Mouse (Mus musculus): ENCODE measurements around the gene Smurf1. TPM values are rescaled to one million over a fixed set of nuclear protein-coding genes. Genes with fewer than 3 reads are reported as not detected.

The Smurf1 gene
- polyA plus RNA-seq, 2 experiments: 1.2 to 1.5 TPM

DNA sequence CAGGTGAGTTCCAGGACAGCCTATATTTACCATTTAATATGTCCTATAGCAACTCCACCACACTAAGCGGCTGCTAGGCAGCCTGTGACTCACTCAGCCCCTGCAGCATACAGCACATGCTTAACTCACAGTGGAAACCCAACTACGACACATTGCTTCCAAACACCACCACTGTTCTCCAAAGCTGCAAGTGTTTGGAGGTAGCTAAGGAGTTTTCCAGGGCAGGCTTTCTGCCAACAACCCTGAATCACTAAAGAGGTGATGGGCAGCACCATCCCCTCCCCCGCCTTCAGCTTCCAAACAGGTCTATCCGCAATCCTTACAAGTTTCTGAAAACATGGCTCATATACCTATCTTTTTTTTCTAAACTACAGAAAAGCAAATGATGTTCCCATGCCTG, 15.8 kb downstream of the Smurf1 start:
- H3K4me2 ChIP-seq (ENCODE audit: low read depth): no peak overlapping the region
- no peak for ATAC-seq (ENCODE audit: insufficient read depth)
- no peaks in the 10 kb centered on the region for H3K9me3 ChIP-seq (ENCODE audit: control insufficient read depth, low read length)
- H3K9ac ChIP-seq (replicated peaks): no peak overlapping the region
- no peak overlapping the region for H3K27ac ChIP-seq
- WGBS (ENCODE audit: insufficient replicate concordance): 55% methylated on average over 4 of the region's 4 CpGs
- H3K4me3 ChIP-seq (ENCODE audit: insufficient read depth in 1 of 2, low read depth in 2 of 2, low read length in 2 of 2): no peak overlapping the region
- H3K27me3 ChIP-seq (ENCODE audit: control insufficient read depth, insufficient read depth, low read length): no peaks in the 10 kb centered on the region
- H3K36me3 ChIP-seq (replicated peaks; ENCODE audit: control insufficient read depth, insufficient read depth, low read depth): no peaks in the 10 kb centered on the region
- TF ChIP-seq CTCF (IDR thresholded peaks at IDR 0.05; ENCODE audit: low read depth) (no peak), EP300 (IDR thresholded peaks at IDR 0.05; ENCODE audit: low read depth) (no peak)
- no peak for DNase-seq (ENCODE audit: low read depth in 3 of 3, low spot score in 3 of 3)
- H3K4me1 ChIP-seq (replicated peaks; ENCODE audit: control insufficient read depth in 2 of 2, insufficient read depth in 2 of 2, low read length in 1 of 2): no peaks in the 10 kb centered on the region

DNA sequence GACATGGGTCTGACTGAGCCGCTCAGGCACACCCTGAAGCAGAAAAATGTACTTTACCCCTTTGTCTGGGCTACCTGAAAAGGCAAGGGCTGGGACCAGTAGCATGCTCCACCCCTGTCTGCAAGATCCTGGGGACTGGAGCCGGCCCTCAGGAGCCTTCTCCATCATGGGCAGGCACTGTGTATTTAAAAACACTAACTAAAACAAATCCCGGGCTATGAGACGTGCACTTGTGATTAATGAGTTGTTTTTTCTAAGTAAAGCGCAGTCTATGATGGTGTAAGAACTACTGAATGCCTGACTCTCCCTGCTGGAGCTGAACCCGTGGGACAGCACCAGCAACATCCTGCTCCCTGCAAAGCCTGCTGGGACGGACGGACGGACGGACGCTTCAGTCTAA, 17.2 kb downstream of the Smurf1 start:
- no peak for DNase-seq (ENCODE audit: low read depth in 3 of 3, low spot score in 3 of 3)
- 65% methylated on average over 11 of the region's 11 CpGs for WGBS (ENCODE audit: insufficient replicate concordance)

DNA sequence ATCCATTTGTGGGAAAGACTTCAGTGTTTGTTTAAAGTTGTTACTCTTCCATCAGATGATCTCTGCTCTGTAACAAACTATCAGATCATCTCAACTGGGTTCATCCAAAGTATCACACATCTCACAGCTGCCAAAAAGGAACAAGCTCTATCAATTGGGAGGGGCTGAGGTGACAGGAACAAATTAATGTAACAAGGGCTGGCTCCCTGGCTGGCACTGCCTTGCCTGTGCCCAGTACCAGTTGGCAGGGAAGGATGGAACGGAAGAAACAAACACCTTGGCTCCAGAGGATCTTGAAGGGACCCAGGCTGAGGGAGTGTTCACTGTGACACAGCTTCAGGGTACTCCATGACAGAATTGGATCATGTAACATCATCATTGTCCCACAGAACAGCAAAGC, 17.6 kb downstream of the Smurf1 start:
- 64% methylated on average over 1 of the region's 1 CpGs for WGBS (ENCODE audit: insufficient replicate concordance)
- no peak for ATAC-seq (ENCODE audit: insufficient read depth)

More for the DNA sequence above, 17.2 kb downstream of the Smurf1 start:
- Histone ChIP-seq H3K9ac (replicated peaks) (no peak overlapping the region), H3K4me2 (ENCODE audit: low read depth) (no peak overlapping the region), H3K4me1 (replicated peaks; ENCODE audit: control insufficient read depth in 2 of 2, insufficient read depth in 2 of 2, low read length in 1 of 2) (0 out of 4 replicates have a peak, but pooled peaks cover 0 to 1% of the 10 kb centered on the region in 2 experiments), H3K27ac (no peak overlapping the region), H3K27me3 (ENCODE audit: control insufficient read depth, insufficient read depth, low read length) (no peaks in the 10 kb centered on the region), H3K9me3 (ENCODE audit: control insufficient read depth, low read length) (no peaks in the 10 kb centered on the region), H3K4me3 (ENCODE audit: insufficient read depth in 1 of 2, low read depth in 2 of 2, low read length in 2 of 2) (no peak overlapping the region), H3K36me3 (replicated peaks; ENCODE audit: control insufficient read depth, insufficient read depth, low read depth) (no peaks in the 10 kb centered on the region)
- TF ChIP-seq CTCF (IDR thresholded peaks at IDR 0.05; ENCODE audit: low read depth) (no peak), EP300 (IDR thresholded peaks at IDR 0.05; ENCODE audit: low read depth) (no peak)
- no peak for ATAC-seq (ENCODE audit: insufficient read depth)

GRCm38 (mm10) chr5:144946032-144946431, 19.6 kb downstream of the Smurf1 start:
- Histone ChIP-seq H3K27ac (no peak overlapping the region), H3K4me1 (replicated peaks; ENCODE audit: control insufficient read depth in 2 of 2, insufficient read depth in 2 of 2, low read length in 1 of 2) (0 out of 4 replicates have a peak, but pooled peaks cover 0 to 1% of the 10 kb centered on the region in 2 experiments), H3K4me2 (ENCODE audit: low read depth) (no peak overlapping the region), H3K36me3 (replicated peaks; ENCODE audit: control insufficient read depth, insufficient read depth, low read depth) (no peaks in the 10 kb centered on the region), H3K4me3 (ENCODE audit: insufficient read depth in 1 of 2, low read depth in 2 of 2, low read length in 2 of 2) (no peak overlapping the region), H3K9me3 (ENCODE audit: control insufficient read depth, low read length) (no peaks in the 10 kb centered on the region), H3K27me3 (ENCODE audit: control insufficient read depth, insufficient read depth, low read length) (no peaks in the 10 kb centered on the region), H3K9ac (replicated peaks) (no peak overlapping the region)
- DNase-seq (ENCODE audit: low read depth in 3 of 3, low spot score in 3 of 3) (no peak), ATAC-seq (ENCODE audit: insufficient read depth) (no peak)
- 58% methylated on average over 4 of the region's 4 CpGs for WGBS (ENCODE audit: insufficient replicate concordance)
- TF ChIP-seq EP300 (IDR thresholded peaks at IDR 0.05; ENCODE audit: low read depth) (no peak), CTCF (IDR thresholded peaks at IDR 0.05; ENCODE audit: low read depth) (no peak)

More for the DNA sequence above, 17.6 kb downstream of the Smurf1 start:
- no peak for DNase-seq (ENCODE audit: low read depth in 3 of 3, low spot score in 3 of 3)
- Histone ChIP-seq H3K4me2 (ENCODE audit: low read depth) (no peak overlapping the region), H3K9ac (replicated peaks) (no peak overlapping the region), H3K9me3 (ENCODE audit: control insufficient read depth, low read length) (no peaks in the 10 kb centered on the region), H3K36me3 (replicated peaks; ENCODE audit: control insufficient read depth, insufficient read depth, low read depth) (no peaks in the 10 kb centered on the region), H3K27me3 (ENCODE audit: control insufficient read depth, insufficient read depth, low read length) (no peaks in the 10 kb centered on the region), H3K27ac (no peak overlapping the region), H3K4me1 (replicated peaks; ENCODE audit: control insufficient read depth in 2 of 2, insufficient read depth in 2 of 2, low read length in 1 of 2) (0 out of 4 replicates have a peak, but pooled peaks cover 0 to 1% of the 10 kb centered on the region in 2 experiments), H3K4me3 (ENCODE audit: insufficient read depth in 1 of 2, low read depth in 2 of 2, low read length in 2 of 2) (no peak overlapping the region)
- TF ChIP-seq EP300 (IDR thresholded peaks at IDR 0.05; ENCODE audit: low read depth): no peak
- no peak for TF ChIP-seq CTCF (IDR thresholded peaks at IDR 0.05; ENCODE audit: low read depth)

DNA sequence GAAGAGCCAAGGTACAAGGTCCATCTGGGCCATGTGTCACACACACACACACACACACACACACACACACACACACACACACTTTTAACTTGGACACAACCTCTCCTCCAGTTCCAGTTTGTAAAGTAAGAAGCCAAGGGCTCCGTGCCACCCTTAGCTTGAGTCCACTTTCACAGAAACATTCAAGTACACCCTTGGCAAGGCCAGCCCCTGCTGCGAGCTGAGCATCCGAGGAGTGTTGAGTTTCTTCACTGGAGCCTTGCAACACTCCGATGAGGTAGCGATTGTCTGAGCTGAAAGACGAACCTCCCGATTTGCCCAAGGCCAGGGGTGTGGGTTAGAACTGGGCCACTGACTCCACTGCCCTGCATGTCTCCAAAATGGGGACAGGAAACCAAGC, 20.7 kb downstream of the Smurf1 start:
- no peaks in the 10 kb centered on the region for H3K9me3 ChIP-seq (ENCODE audit: control insufficient read depth, low read length)
- no peak overlapping the region for H3K9ac ChIP-seq (replicated peaks)
- ATAC-seq (ENCODE audit: insufficient read depth): no peak
- H3K36me3 ChIP-seq (replicated peaks; ENCODE audit: control insufficient read depth, insufficient read depth, low read depth): no peaks in the 10 kb centered on the region
- WGBS (ENCODE audit: insufficient replicate concordance): 58% methylated on average over 7 of the region's 7 CpGs
- no peak overlapping the region for H3K4me3 ChIP-seq (ENCODE audit: insufficient read depth in 1 of 2, low read depth in 2 of 2, low read length in 2 of 2)
- TF ChIP-seq EP300 (IDR thresholded peaks at IDR 0.05; ENCODE audit: low read depth) (no peak), CTCF (IDR thresholded peaks at IDR 0.05; ENCODE audit: low read depth) (no peak)
- no peaks in the 10 kb centered on the region for H3K27me3 ChIP-seq (ENCODE audit: control insufficient read depth, insufficient read depth, low read length)
- 0 out of 4 replicates have a peak, but pooled peaks cover 0 to 1% of the 10 kb centered on the region in 2 experiments for H3K4me1 ChIP-seq (replicated peaks; ENCODE audit: control insufficient read depth in 2 of 2, insufficient read depth in 2 of 2, low read length in 1 of 2)
- no peak for DNase-seq (ENCODE audit: low read depth in 3 of 3, low spot score in 3 of 3)
- no peak overlapping the region for H3K27ac ChIP-seq
- H3K4me2 ChIP-seq (ENCODE audit: low read depth): no peak overlapping the region

Data from liver, embryonic 14.5 days (tissue).